Mouse (Mus musculus) stomach, postnatal 0 days (tissue): ENCODE results near the gene Klf7. TPM values are rescaled to one million over a fixed set of nuclear protein-coding genes. Genes with fewer than 3 reads are reported as not detected.

Experiments used
- ATAC-seq: fragments of 200-750 bp; cut with Nextera tagmentation; 2 replicates; pipeline ENCODE4 v1.8.0; 2017; ENCODE audit not compliant: low FRiP score, low TSS enrichment
- DNase-seq: peaks from one replicate; pipeline ENCODE4 v3.0.0-alpha.2; 2016; ENCODE audit warnings: low spot score
- H3K27ac ChIP-seq: fragments of 300-500 bp; sonication (generic); replicated peaks from 2 replicates; pipeline ENCODE4 v1.5.1; 2014; ENCODE audit warnings: mild to moderate bottlenecking, control low read depth
- H3K27me3 ChIP-seq: fragments of 300-500 bp; sonication (generic); 2 replicates; pipeline ENCODE4 v1.6.1; 2014; ENCODE audit warnings: low read length; ENCODE audit not compliant: control insufficient read depth, insufficient read depth
- H3K36me3 ChIP-seq: fragments of 300-500 bp; sonication (generic); 2 replicates; pipeline ENCODE4 v1.6.1; 2014; ENCODE audit warnings: low read length, mixed read lengths; ENCODE audit not compliant: control insufficient read depth, insufficient read depth
- H3K4me1 ChIP-seq: fragments of 300-500 bp; sonication (generic); replicated peaks from 2 replicates; pipeline ENCODE4 v1.6.1; 2014; ENCODE audit warnings: antibody characterized with exemption; ENCODE audit not compliant: control insufficient read depth, insufficient read depth
- H3K4me2 ChIP-seq: fragments of 300-500 bp; sonication (generic); replicated peaks from 2 replicates; pipeline ENCODE4 v1.6.1; 2014; ENCODE audit warnings: low read depth, mild to moderate bottlenecking, control low read depth, moderate library complexity
- H3K4me3 ChIP-seq: fragments of 300-500 bp; sonication (generic); 2 replicates; pipeline ENCODE4 v1.5.1; 2014; ENCODE audit warnings: low read depth, low read length, control low read depth
- H3K9ac ChIP-seq: fragments of 300-500 bp; sonication (generic); 2 replicates; pipeline ENCODE4 v1.6.1; 2014; ENCODE audit warnings: mild to moderate bottlenecking, low read length, control low read depth, mixed read lengths
- H3K9me3 ChIP-seq: fragments of 300-500 bp; sonication (generic); 2 replicates; pipeline ENCODE4 v1.6.1; 2016; ENCODE audit warnings: low read length; ENCODE audit not compliant: control insufficient read depth
- CTCF ChIP-seq: IDR thresholded peaks from 2 replicates; pipeline ENCODE4 v1.5.1; 2016; ENCODE audit warnings: antibody characterized with exemption, low read depth, mild to moderate bottlenecking, moderate library complexity
- EP300 ChIP-seq: optimal IDR thresholded peaks from 2 replicates; pipeline ENCODE3; 2016; ENCODE audit warnings: antibody characterized with exemption
- WGBS: fragments of 180-500 bp; shearing (Covaris S2); extraction: QIAGEN DNeasy Blood & Tissue Kit; methylation state at CpG from one replicate; pipeline ENCODE4 v1.1.7; 2014; 5-methylcytosine and 5-hydroxymethylcytosine counted together
- polyA plus RNA-seq: library from polyadenylated mRNA; unstranded; fragments of >200 nt; fragmentation: Nextera tagmentation; extraction: Ambion mirVana; gene quantifications from 2 replicates; pipeline ENCODE4 v1.2.1, GENCODE M21; 2015

The Klf7 gene
- polyA plus RNA-seq, 1 experiment from 2014 or later, result 15.4 TPM

GRCm38 (mm10) chr1:64066320-64067254 lies 55.5 kb downstream of the Klf7 start:
- ATAC-seq (no peak), DNase-seq (no peak)
- H3K27ac ChIP-seq, result no peak overlapping the region
- H3K27me3 ChIP-seq, result no peaks in the 10 kb centered on the region
- H3K4me3 ChIP-seq, result no peak overlapping the region
- H3K4me2 ChIP-seq, result no peak overlapping the region
- H3K36me3 ChIP-seq, result peaks cover 4% of the 10 kb centered on the region; the same call in 1 of the 2 replicates
- TF ChIP-seq EP300, result no peak
- H3K9me3 ChIP-seq, result no peaks in the 10 kb centered on the region
- no peaks in the 10 kb centered on the region for H3K4me1 ChIP-seq
- H3K9ac ChIP-seq, result no peak overlapping the region
- 62% methylated on average over 10 of the region's 10 CpGs for WGBS

GRCm38 (mm10) chr1:64061488-64061887 lies 60.6 kb downstream of the Klf7 start:
- Histone ChIP-seq H3K36me3 (peaks cover 4% of the 10 kb centered on the region; the same call in 1 of the 2 replicates), H3K4me3 (no peak overlapping the region), H3K4me1 (no peaks in the 10 kb centered on the region), H3K4me2 (no peak overlapping the region), H3K27ac (no peak overlapping the region), H3K9me3 (no peaks in the 10 kb centered on the region), H3K27me3 (no peaks in the 10 kb centered on the region), H3K9ac (no peak overlapping the region)
- TF ChIP-seq EP300 (no peak), CTCF (no peak)
- DNase-seq (no peak), ATAC-seq (no peak)
- 89% methylated on average over 10 of the region's 10 CpGs for WGBS

- no peak for TF ChIP-seq CTCF
- no peak for TF ChIP-seq EP300
- Histone ChIP-seq H3K4me3 (no peak overlapping the region), H3K4me2 (no peak overlapping the region), H3K9me3 (no peaks in the 10 kb centered on the region), H3K4me1 (no peaks in the 10 kb centered on the region), H3K36me3 (peaks cover 4% of the 10 kb centered on the region; the same call in 1 of the 2 replicates), H3K9ac (no peak overlapping the region), H3K27ac (no peak overlapping the region), H3K27me3 (no peaks in the 10 kb centered on the region)
- ATAC-seq (no peak), DNase-seq (no peak)
- 61% methylated on average over 9 of the region's 9 CpGs for WGBS
Observed at GRCm38 (mm10) chr1:64060699-64061454, 61.2 kb downstream of the Klf7 start.

GRCm38 (mm10) chr1:64060116-64060515 lies 62.0 kb downstream of the Klf7 start:
- Histone ChIP-seq H3K4me3 (no peak overlapping the region), H3K27me3 (no peaks in the 10 kb centered on the region), H3K4me1 (no peaks in the 10 kb centered on the region), H3K27ac (no peak overlapping the region), H3K9ac (no peak overlapping the region), H3K36me3 (no peaks in the 10 kb centered on the region), H3K4me2 (no peak overlapping the region), H3K9me3 (no peaks in the 10 kb centered on the region)
- ATAC-seq, result no peak
- no peak for TF ChIP-seq EP300
- no peak for TF ChIP-seq CTCF
- DNase-seq, result no peak
- 80% methylated on average over 7 of the region's 7 CpGs for WGBS

- Histone ChIP-seq H3K9me3 (no peaks in the 10 kb centered on the region), H3K36me3 (no peaks in the 10 kb centered on the region), H3K4me3 (no peak overlapping the region), H3K9ac (no peak overlapping the region), H3K4me2 (no peak overlapping the region), H3K4me1 (no peaks in the 10 kb centered on the region), H3K27me3 (no peaks in the 10 kb centered on the region), H3K27ac (no peak overlapping the region)
- ATAC-seq (no peak), DNase-seq (no peak)
- WGBS, result 56% methylated on average over 2 of the region's 2 CpGs
- TF ChIP-seq EP300 (no peak), CTCF (no peak)
Observed at GRCm38 (mm10) chr1:64056541-64056940, 65.5 kb downstream of the Klf7 start.
